Mouse (Mus musculus) myocyte (in vitro differentiated cells): ENCODE data around the gene Gm13278.
"Not testable (repeated sequence)": the region's sequence is repeated elsewhere in the genome, so short reads cannot be mapped to it uniquely, and the experiment has no call there.

Experiments used
- E2F4 ChIP-seq: IDR thresholded peaks from one replicate; pipeline ENCODE4 v1.6.1; 2011; ENCODE audit warnings: mild to moderate bottlenecking, control low read depth, moderate library complexity; ENCODE audit not compliant: insufficient read depth
- MAX ChIP-seq: IDR thresholded peaks from one replicate; pipeline ENCODE4 v1.6.1; 2011; ENCODE audit warnings: low read depth, mild to moderate bottlenecking, control low read depth
- MYOG ChIP-seq, 3 experiments: IDR thresholded peaks; one replicate each; pipeline ENCODE4 v1.6.1; 2011; ENCODE audit warnings: control low read depth in 2 of 3, low read depth in 2 of 3, mild to moderate bottlenecking in 2 of 3; ENCODE audit not compliant: insufficient read length in 2 of 3, control insufficient read depth in 1 of 3, insufficient read depth in 1 of 3
- POLR2A ChIP-seq: IDR thresholded peaks from one replicate; pipeline ENCODE4 v1.6.1; 2011; ENCODE audit warnings: low read depth, mild to moderate bottlenecking, control low read depth, moderate library complexity; ENCODE audit not compliant: insufficient read length
- TCF12 ChIP-seq: IDR thresholded peaks from one replicate; pipeline ENCODE4 v1.6.1; 2011; ENCODE audit warnings: mild to moderate bottlenecking, control low read depth; ENCODE audit not compliant: poor library complexity, insufficient read depth, severe bottlenecking

DNA sequence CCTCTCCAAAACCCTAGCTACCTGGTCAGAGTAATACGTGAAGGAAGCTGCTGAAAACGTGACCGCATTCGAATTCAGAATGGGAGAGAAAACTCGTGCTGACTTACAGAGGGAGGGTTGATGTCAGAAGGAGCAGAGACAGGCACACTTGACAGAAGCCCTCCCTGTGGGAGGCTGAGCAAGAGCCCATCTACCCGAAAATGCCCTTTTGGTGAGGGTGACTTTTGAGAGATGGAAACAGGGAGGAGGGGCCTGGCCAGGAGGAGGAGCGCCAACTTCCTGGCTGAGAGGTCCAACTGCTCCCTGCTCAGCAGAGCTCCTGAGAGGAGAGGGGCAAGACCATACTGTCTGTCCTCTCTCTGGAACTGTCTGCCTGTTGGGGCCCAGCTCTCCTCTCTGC lies 8.0 kb downstream of the Gm13278 start, which contains the start of gene Gm13285:
- not testable (repeated sequence) for TF ChIP-seq E2F4; TCF12; MAX; MYOG (IDR thresholded peaks at IDR 0.05; ENCODE audit: control insufficient read depth in 1 of 3, insufficient read depth in 1 of 3, insufficient read length in 2 of 3, low read depth in 2 of 3); POLR2A
